Mouse (Mus musculus) CD4-positive, CD25-positive, alpha-beta regulatory T cell (primary cell): ENCODE data around the gene Sidt1. TPM values are rescaled to one million over a fixed set of nuclear protein-coding genes. Genes with fewer than 3 reads are reported as not detected.

Source experiments
- polyA plus RNA-seq: library from polyadenylated mRNA; unstranded; fragments of 100-300 nt; shearing (Covaris generic); gene quantifications from one replicate; pipeline ENCODE4 v1.2.1, GENCODE M21; 2017

Gene Sidt1
- polyA plus RNA-seq: 82.8 TPM

DNA sequence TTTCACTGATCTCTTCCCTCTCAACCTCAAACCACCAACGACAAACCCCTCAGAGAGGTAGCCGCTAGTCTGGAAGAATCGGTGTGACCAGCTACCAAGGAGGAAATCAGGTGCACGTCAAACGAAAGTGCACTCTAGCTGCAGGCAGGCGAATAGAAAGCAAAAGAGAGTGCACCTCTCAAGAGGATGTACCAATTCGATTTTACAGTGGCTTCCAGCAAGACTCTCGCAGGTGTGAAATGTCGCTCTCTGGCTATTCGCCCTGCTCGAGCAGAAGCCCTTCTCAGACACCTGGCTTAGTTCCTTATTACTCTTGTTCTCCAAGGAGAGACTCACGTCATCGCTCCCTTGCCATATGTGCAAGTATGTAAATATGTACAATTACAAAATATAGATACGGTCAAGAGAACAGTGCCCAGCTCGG is at the start of gene Sidt1:
Gene Sidt1 (minus strand): TSS at position 336 of the 424 bp plus-strand sequence.

DNA sequence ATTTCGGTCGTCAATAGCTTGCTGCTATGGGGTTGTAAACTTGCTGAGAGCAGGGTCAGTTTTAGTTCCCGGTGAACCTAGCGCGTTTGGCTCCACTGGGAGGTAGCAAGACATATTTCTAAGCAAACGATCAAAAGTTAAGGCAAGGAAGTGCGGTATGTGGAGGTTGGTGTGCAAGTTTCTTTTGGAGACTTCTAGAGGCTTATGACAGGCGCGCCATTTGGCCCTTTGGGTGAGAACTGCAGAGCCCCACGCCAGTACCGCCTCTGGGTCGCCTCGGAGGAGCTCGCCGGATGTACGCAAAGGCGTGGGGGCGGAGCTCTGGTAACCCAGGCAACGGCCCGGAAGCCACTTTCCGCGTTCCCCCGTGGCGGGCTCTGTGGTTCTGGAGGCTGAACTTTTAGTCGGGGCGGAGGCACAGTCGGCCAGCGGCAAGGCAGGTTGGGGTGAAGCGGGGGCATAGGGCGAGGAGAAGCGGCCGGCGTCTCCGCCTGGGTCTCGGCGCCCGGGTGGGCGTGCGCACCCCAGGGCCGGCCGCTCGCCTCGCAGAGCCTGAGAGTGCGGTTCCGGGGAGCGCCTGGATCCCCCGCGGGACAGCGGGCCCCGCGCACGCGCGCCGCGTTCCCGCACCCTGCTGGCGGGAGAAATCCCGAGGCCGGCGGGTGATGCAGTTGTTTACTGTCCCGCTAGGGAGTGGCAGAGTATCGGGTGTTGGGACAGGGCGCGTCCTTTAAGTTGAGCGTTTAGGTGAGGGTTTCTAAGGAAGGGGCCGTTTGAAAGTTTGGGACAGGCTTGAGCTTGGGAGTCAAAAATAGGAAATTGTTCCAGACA is 14.3 kb upstream of the Sidt1 start, which contains the start of gene Spice1:
Gene Spice1 (plus strand): TSS at position 51 of the 831 bp plus-strand sequence.

Other genes with a start within 250 kb of the Sidt1 start
- 21.3 TPM for gene Atp6v1a, start 193.5 kb downstream of the Sidt1 start, polyA plus RNA-seq
- 64.8 TPM for gene Naa50, start 193.4 kb downstream of the Sidt1 start, polyA plus RNA-seq
- gene Usf3, start 159.9 kb downstream of the Sidt1 start, polyA plus RNA-seq: 7.1 TPM
- gene Spice1, start 13.9 kb upstream of the Sidt1 start, polyA plus RNA-seq: 49.5 TPM
- gene Cfap44, start 61.6 kb upstream of the Sidt1 start, polyA plus RNA-seq: not detected
- 0.87 TPM for gene Boc, start 225.7 kb upstream of the Sidt1 start, polyA plus RNA-seq